Mouse (Mus musculus) midbrain, postnatal 0 days (tissue): ENCODE measurements around the gene Ddx47. TPM values are rescaled to one million over a fixed set of nuclear protein-coding genes. Genes with fewer than 3 reads are reported as not detected.

Experiments
- ATAC-seq: fragments of 200-750 bp; cut with Nextera tagmentation; 2 replicates; pipeline ENCODE4 v1.8.0; 2017; ENCODE audit warnings: moderate number of reproducible peaks, mild to moderate bottlenecking, moderate TSS enrichment, moderate library complexity; ENCODE audit not compliant: low FRiP score
- DNase-seq: peaks from one replicate; pipeline ENCODE4 v3.0.0-alpha.2; 2015; ENCODE audit warnings: low spot score
- H3K27ac ChIP-seq: fragments of 300-500 bp; sonication (generic); 2 replicates; pipeline ENCODE4 v1.5.1; 2014; ENCODE audit warnings: low read depth, mild to moderate bottlenecking, low read length, mixed read lengths
- H3K27me3 ChIP-seq: fragments of 300-500 bp; sonication (generic); 2 replicates; pipeline ENCODE4 v1.6.1; 2014; ENCODE audit warnings: low read length, control low read depth, mixed read lengths; ENCODE audit not compliant: insufficient read depth
- H3K36me3 ChIP-seq: fragments of 300-500 bp; sonication (generic); 2 replicates; pipeline ENCODE4 v1.6.1; 2014; ENCODE audit warnings: low read length, control low read depth, mixed read lengths; ENCODE audit not compliant: insufficient read depth
- H3K4me1 ChIP-seq: fragments of 300-500 bp; sonication (generic); 2 replicates; pipeline ENCODE4 v1.6.1; 2014; ENCODE audit warnings: mild to moderate bottlenecking, control low read depth, antibody characterized with exemption, low read length, mixed read lengths; ENCODE audit not compliant: insufficient read depth
- H3K4me2 ChIP-seq: fragments of 300-500 bp; sonication (generic); 2 replicates; pipeline ENCODE4 v1.6.1; 2014; ENCODE audit warnings: low read depth, mild to moderate bottlenecking, low read length, mixed read lengths; ENCODE audit not compliant: poor library complexity, severe bottlenecking
- H3K4me3 ChIP-seq: fragments of 300-500 bp; sonication (generic); 2 replicates; pipeline ENCODE4 v1.5.1; 2014; ENCODE audit warnings: low read depth, mild to moderate bottlenecking, low read length, moderate library complexity
- H3K9ac ChIP-seq: fragments of 300-500 bp; sonication (generic); replicated peaks from 2 replicates; pipeline ENCODE4 v1.6.1; 2014; ENCODE audit warnings: mild to moderate bottlenecking, low read length, moderate library complexity, mixed read lengths; ENCODE audit not compliant: poor library complexity, severe bottlenecking
- H3K9me3 ChIP-seq: fragments of 300-500 bp; sonication (generic); 2 replicates; pipeline ENCODE4 v1.6.1; 2016; ENCODE audit warnings: low read length, control low read depth
- CTCF ChIP-seq: IDR thresholded peaks from 2 replicates; pipeline ENCODE4 v1.5.1; 2016; ENCODE audit warnings: antibody characterized with exemption, mild to moderate bottlenecking
- WGBS: fragments of 180-500 bp; shearing (Covaris S2); extraction: QIAGEN DNeasy Blood & Tissue Kit; methylation state at CpG from one replicate; pipeline ENCODE4 v1.1.7; 2014; 5-methylcytosine and 5-hydroxymethylcytosine counted together
- polyA plus RNA-seq: library from polyadenylated mRNA; unstranded; fragments of >200 nt; fragmentation: Nextera tagmentation; extraction: Ambion mirVana; gene quantifications from 2 replicates; pipeline ENCODE4 v1.2.1, GENCODE M21; 2015
- total RNA-seq: library from RNA; depleted of rRNA; stranded (reverse); fragments of >200 nt; gene quantifications from 2 replicates; pipeline ENCODE4 v1.2.3, GENCODE M21; 2014

Gene Ddx47
- total and polyA plus RNA-seq, 2 experiments from 2014 or later, result 27.5 to 58.1 TPM

GRCm38 (mm10) chr6:134998076-134998475, 13.3 kb upstream of the Ddx47 start:
- no peak for TF ChIP-seq CTCF
- no peak overlapping the region for H3K4me3 ChIP-seq

GRCm38 (mm10) chr6:134998781-134999180, 12.6 kb upstream of the Ddx47 start:
- Histone ChIP-seq H3K4me2 (no peak overlapping the region), H3K9ac (no peak overlapping the region), H3K27ac (no peak overlapping the region), H3K9me3 (no peaks in the 10 kb centered on the region), H3K36me3 (no peaks in the 10 kb centered on the region), H3K4me1 (no peaks in the 10 kb centered on the region), H3K4me3 (no peak overlapping the region), H3K27me3 (no peaks in the 10 kb centered on the region)
- WGBS, result 78% methylated on average over 3 of the region's 3 CpGs
- DNase-seq (no peak), ATAC-seq (no peak)
- no peak for TF ChIP-seq CTCF

More at GRCm38 (mm10) chr6:134998076-134998475, 13.3 kb upstream of the Ddx47 start:
- Histone ChIP-seq H3K9ac (no peak overlapping the region), H3K9me3 (no peaks in the 10 kb centered on the region), H3K4me1 (no peaks in the 10 kb centered on the region), H3K36me3 (no peaks in the 10 kb centered on the region), H3K27me3 (no peaks in the 10 kb centered on the region), H3K4me2 (no peak overlapping the region), H3K27ac (no peak overlapping the region)
- ATAC-seq, result no peak
- WGBS, result 89% methylated on average over 8 of the region's 8 CpGs
- no peak for DNase-seq

- no peaks in the 10 kb centered on the region for H3K4me1 ChIP-seq
- no peak overlapping the region for H3K27ac ChIP-seq
- H3K4me3 ChIP-seq, result no peak overlapping the region
- H3K27me3 ChIP-seq, result no peaks in the 10 kb centered on the region
- H3K9me3 ChIP-seq, result no peaks in the 10 kb centered on the region
- H3K4me2 ChIP-seq, result no peak overlapping the region
- no peak overlapping the region for H3K9ac ChIP-seq
- 72% methylated on average over 4 of the region's 4 CpGs for WGBS
- DNase-seq, result no peak
- ATAC-seq, result no peak
- H3K36me3 ChIP-seq, result no peaks in the 10 kb centered on the region
- no peak for TF ChIP-seq CTCF
Measured at GRCm38 (mm10) chr6:135000272-135000671, 11.1 kb upstream of the Ddx47 start.

GRCm38 (mm10) chr6:135001991-135002390, 9.4 kb upstream of the Ddx47 start:
- Histone ChIP-seq H3K4me1 (no peaks in the 10 kb centered on the region), H3K27me3 (no peaks in the 10 kb centered on the region), H3K27ac (no peak overlapping the region), H3K36me3 (no peaks in the 10 kb centered on the region), H3K9ac (no peak overlapping the region), H3K4me2 (no peak overlapping the region), H3K4me3 (no peak overlapping the region), H3K9me3 (no peaks in the 10 kb centered on the region)
- no peak for TF ChIP-seq CTCF
- DNase-seq, result no peak
- WGBS, result 88% methylated on average over 4 of the region's 4 CpGs
- no peak for ATAC-seq

GRCm38 (mm10) chr6:135006372-135006771, 5.0 kb upstream of the Ddx47 start:
- no peak overlapping the region for H3K27ac ChIP-seq
- ATAC-seq, result no peak
- H3K4me1 ChIP-seq, result no peaks in the 10 kb centered on the region
- 91% methylated on average over 4 of the region's 4 CpGs for WGBS
- no peaks in the 10 kb centered on the region for H3K36me3 ChIP-seq
- H3K9me3 ChIP-seq, result no peaks in the 10 kb centered on the region
- H3K9ac ChIP-seq, result no peak overlapping the region
- TF ChIP-seq CTCF, result no peak
- no peaks in the 10 kb centered on the region for H3K27me3 ChIP-seq
- no peak for DNase-seq
- no peak overlapping the region for H3K4me3 ChIP-seq
- no peak overlapping the region for H3K4me2 ChIP-seq

GRCm38 (mm10) chr6:135011734-135012116, 313 bp downstream of the Ddx47 start:
- H3K4me2 ChIP-seq, result peak overlapping the region; percentile 72
- peak; percentile 62 for ATAC-seq
- peaks cover 27% of the 10 kb centered on the region for H3K36me3 ChIP-seq
- 2% methylated on average over 14 of the region's 14 CpGs for WGBS
- peaks cover 6% of the 10 kb centered on the region; the same call in 1 of the 2 replicates for H3K4me1 ChIP-seq
- peak overlapping the region; percentile 47 for H3K27ac ChIP-seq
- H3K9ac ChIP-seq, result peak overlapping the region; percentile 79
- no peaks in the 10 kb centered on the region for H3K9me3 ChIP-seq
- H3K27me3 ChIP-seq, result no peaks in the 10 kb centered on the region
- H3K4me3 ChIP-seq, result peak overlapping the region; percentile 76
- DNase-seq, result no peak
- TF ChIP-seq CTCF, result no peak
